Mouse (Mus musculus) ES-E14 (cell line): ENCODE measurements at regions not wholly inside any gene's neighbourhood (a gene's known extent, or its start where the extent isn't known, plus 50 kb on each side); places are given as distances from the start of the nearest gene placed in this dataset.

Experiments used
- CHD2 ChIP-seq: IDR thresholded peaks from 2 replicates; pipeline ENCODE4 v1.6.1; 2014; ENCODE audit warnings: mild to moderate bottlenecking, low read depth, low read length, inconsistent platforms
- ZC3H11A ChIP-seq: IDR thresholded peaks from 2 replicates; pipeline ENCODE4 v1.6.1; 2012; ENCODE audit warnings: low read depth, mild to moderate bottlenecking, inconsistent platforms, low read length, borderline replicate concordance

DNA sequence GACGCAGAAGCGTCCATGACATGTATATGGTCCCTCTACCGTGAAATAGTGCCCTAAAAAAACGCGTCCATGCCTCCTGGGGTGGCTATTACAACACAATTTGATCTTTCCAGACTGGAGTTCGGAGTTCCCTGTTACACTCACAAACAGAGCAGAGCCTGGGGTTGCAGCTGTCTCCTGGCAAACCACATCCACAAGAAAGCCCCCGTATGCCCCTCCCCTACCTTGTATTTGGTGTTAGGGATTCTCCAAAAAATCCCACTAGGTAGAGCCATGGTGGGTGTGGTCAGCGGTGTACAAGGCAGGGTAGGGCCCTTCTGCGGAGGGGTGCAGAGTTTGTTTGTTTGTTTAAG is 70.0 kb downstream of the Tnp1 start:
- TF ChIP-seq CHD2 = no peak
- no peak for TF ChIP-seq ZC3H11A
